Mouse (Mus musculus): Measurements from ENCODE around the gene Knl1.

Knl1 gene

GRCm38 (mm10) chr2:119034656-119035396 lies 12.1 kb upstream of the Knl1 start, which contains the start of gene Rpusd2:
Gene Rpusd2, plus strand, starts transcription at chr2:119034790.
- intact Hi-C loops (cut with DNase I), result loop anchor here (5.0 kb wide), 1 partner anchor 122 kb away; the partner anchor contains the start of gene Rmdn3

- intact Hi-C loops (cut with DNase I), result no loop called here
These were observed 11.5 kb upstream of the Knl1 start for GRCm38 (mm10) chr2:119035397-119035745.

GRCm38 (mm10) chr2:119040882-119041281 lies 6.0 kb upstream of the Knl1 start:
- intact Hi-C loops (cut with DNase I), result loop anchor here (2.0 kb wide), 1 partner anchor 148 kb away; no protein-coding TSS in a partner anchor

GRCm38 (mm10) chr2:119045163-119045562 lies 1.8 kb upstream of the Knl1 start:
- intact Hi-C loops (cut with DNase I), result no loop called here

GRCm38 (mm10) chr2:119047849-119048248 lies 930 bp downstream of the Knl1 start:
- intact Hi-C loops (cut with DNase I), result no loop called here

- intact Hi-C loops (cut with DNase I), result no loop called here
These were observed 3.3 kb downstream of the Knl1 start for GRCm38 (mm10) chr2:119050132-119050650.

GRCm38 (mm10) chr2:119060139-119060538 lies 13.2 kb downstream of the Knl1 start:
- intact Hi-C loops (cut with DNase I), result no loop called here

- intact Hi-C loops (cut with DNase I), result no loop called here
These were observed 25.5 kb downstream of the Knl1 start for GRCm38 (mm10) chr2:119072397-119072796.

- intact Hi-C loops (cut with DNase I), result no loop called here
These were observed 39.2 kb downstream of the Knl1 start for GRCm38 (mm10) chr2:119086156-119086555.

- intact Hi-C loops (cut with DNase I), result no loop called here
These were observed 54.6 kb downstream of the Knl1 start for GRCm38 (mm10) chr2:119101552-119101951.

- intact Hi-C loops (cut with DNase I), result no loop called here
These were observed 59.7 kb downstream of the Knl1 start for GRCm38 (mm10) chr2:119106583-119106982.

- intact Hi-C loops (cut with DNase I), result no loop called here
These were observed 61.6 kb downstream of the Knl1 start for GRCm38 (mm10) chr2:119108554-119108953.

GRCm38 (mm10) chr2:119111060-119111459 lies 64.1 kb downstream of the Knl1 start:
- intact Hi-C loops (cut with DNase I), result loop anchor here (10.0 kb wide), 1 partner anchor 74 kb away; no protein-coding TSS in a partner anchor

GRCm38 (mm10) chr2:119112438-119113112 lies 65.7 kb downstream of the Knl1 start, which contains the start of gene Rad51:
Gene Rad51, plus strand, starts transcription at chr2:119112793.
- intact Hi-C loops (cut with DNase I), result loop anchor here (2.0 to 10.0 kb wide), 2 partner anchors 42 to 72 kb away; no protein-coding TSS in a partner anchor

- intact Hi-C loops (cut with DNase I), result loop anchor here (2.0 to 10.0 kb wide), 2 partner anchors 41 to 71 kb away; no protein-coding TSS in a partner anchor
These were observed 66.4 kb downstream of the Knl1 start for GRCm38 (mm10) chr2:119113121-119113925.

GRCm38 (mm10) chr2:119136346-119136898 lies 89.5 kb downstream of the Knl1 start:
- intact Hi-C loops (cut with DNase I), result no loop called here

- intact Hi-C loops (cut with DNase I), result no loop called here
These were observed 98.3 kb downstream of the Knl1 start for GRCm38 (mm10) chr2:119145199-119145598.

- intact Hi-C loops (cut with DNase I), result no loop called here
These were observed 99.5 kb downstream of the Knl1 start for GRCm38 (mm10) chr2:119146435-119146834.

- intact Hi-C loops (cut with DNase I), result no loop called here
These were observed 100.3 kb downstream of the Knl1 start for GRCm38 (mm10) chr2:119147160-119147678.

- intact Hi-C loops (cut with DNase I), result no loop called here
These were observed 100.9 kb downstream of the Knl1 start for GRCm38 (mm10) chr2:119147775-119148174.

GRCm38 (mm10) chr2:119152255-119152654 lies 105.3 kb downstream of the Knl1 start:
- intact Hi-C loops (cut with DNase I), result no loop called here

All from adrenal gland (tissue).